Mouse (Mus musculus): ENCODE measurements around the gene Endod1. TPM values are rescaled to one million over a fixed set of nuclear protein-coding genes. Genes with fewer than 3 reads are reported as not detected.

Gene Endod1
- polyA plus RNA-seq, 1 experiment from 2014 or later: 18.9 TPM

DNA sequence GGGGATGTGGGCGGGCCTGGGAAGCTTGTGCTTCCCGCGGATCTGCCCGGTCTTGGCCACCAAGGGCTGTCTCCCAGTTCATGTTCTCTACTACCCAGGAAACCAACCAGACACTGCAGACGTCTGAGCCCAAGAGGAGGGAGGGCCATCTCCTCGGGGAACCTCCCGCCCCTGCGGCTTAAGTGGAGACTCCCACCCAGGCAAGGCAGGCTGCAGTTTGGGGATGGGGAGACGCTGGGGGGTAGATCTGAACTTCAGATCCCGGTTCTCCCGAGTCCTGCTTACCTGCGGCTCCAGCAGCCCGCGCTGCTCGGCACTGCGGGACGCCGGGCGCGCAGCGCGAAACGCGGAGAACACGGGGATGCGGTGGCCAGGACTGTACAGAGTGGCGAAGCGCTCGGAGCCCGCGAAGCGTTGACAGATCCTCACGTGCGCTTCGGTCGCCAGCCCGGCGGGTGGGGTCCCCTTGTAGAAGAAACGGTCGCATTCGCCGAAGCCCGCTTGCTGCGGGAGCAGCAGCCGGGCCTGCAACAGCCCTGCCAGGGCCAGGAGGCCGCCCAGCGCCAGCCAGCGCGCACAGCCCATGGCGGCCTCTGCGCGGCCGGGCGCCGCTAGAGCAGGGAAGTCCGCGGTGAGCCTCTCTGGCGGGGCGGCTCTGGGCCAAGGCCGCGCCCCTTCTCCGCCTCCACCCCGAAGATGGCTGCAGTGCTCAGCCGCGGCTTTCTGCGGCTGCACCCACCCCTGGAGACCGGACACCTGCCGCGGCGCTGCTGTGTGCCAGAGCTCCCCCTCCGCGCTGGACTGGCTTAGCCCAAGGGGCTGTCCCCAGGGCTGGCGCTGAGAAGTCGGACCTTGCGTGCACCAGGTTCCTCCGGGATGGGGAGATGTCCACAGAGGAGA lies 671 bp downstream of the Endod1 start:
- H3K27ac ChIP-seq (ENCODE audit: low read depth): peak overlapping the region; percentile 83
- no peaks in the 10 kb centered on the region for H3K9me3 ChIP-seq (ENCODE audit: low read depth, low read length)
- peak; percentile 30 for TF ChIP-seq CTCF (IDR thresholded peaks at IDR 0.05; ENCODE audit: low read depth)
- H3K36me3 ChIP-seq (ENCODE audit: insufficient read depth): no peaks in the 10 kb centered on the region
- no peaks in the 10 kb centered on the region for H3K27me3 ChIP-seq (ENCODE audit: insufficient read depth, low read length)
- peaks cover 11% of the 10 kb centered on the region; the same call in 1 of the 2 replicates for H3K4me1 ChIP-seq (ENCODE audit: insufficient read depth)
- H3K4me3 ChIP-seq (ENCODE audit: low read depth, low read length): peak overlapping the region; percentile 68
- H3K9ac ChIP-seq: peak overlapping the region; percentile 75
- DNase-seq: peak; percentile 90
- ATAC-seq (ENCODE audit: insufficient read depth): peak; percentile 95
- WGBS: under 1% methylated on average over 76 of the region's 76 CpGs
- H3K4me2 ChIP-seq: peak overlapping the region; percentile 99

GRCm38 (mm10) chr9:14379769-14380385 lies 1.4 kb downstream of the Endod1 start:
- 13% methylated on average over 8 of the region's 8 CpGs for WGBS
- peak overlapping the region; percentile 83 for H3K27ac ChIP-seq (ENCODE audit: low read depth)
- ATAC-seq (ENCODE audit: insufficient read depth): no peak; the same call in 1 of the 2 replicates

GRCm38 (mm10) chr9:14378151-14378550 lies 3.2 kb downstream of the Endod1 start:
- Histone ChIP-seq H3K4me1 (ENCODE audit: insufficient read depth) (peaks cover 11% of the 10 kb centered on the region; the same call in 1 of the 2 replicates), H3K36me3 (ENCODE audit: insufficient read depth) (no peaks in the 10 kb centered on the region), H3K4me3 (ENCODE audit: low read depth, low read length) (no peak overlapping the region), H3K9me3 (ENCODE audit: low read depth, low read length) (no peaks in the 10 kb centered on the region), H3K27me3 (ENCODE audit: insufficient read depth, low read length) (no peaks in the 10 kb centered on the region), H3K4me2 (no peak overlapping the region), H3K27ac (ENCODE audit: low read depth) (no peak overlapping the region), H3K9ac (no peak overlapping the region)
- no peak for DNase-seq
- TF ChIP-seq CTCF (IDR thresholded peaks at IDR 0.05; ENCODE audit: low read depth): no peak
- 76% methylated on average over 2 of the region's 2 CpGs for WGBS
- no peak for ATAC-seq (ENCODE audit: insufficient read depth)

More at GRCm38 (mm10) chr9:14379769-14380385, 1.4 kb downstream of the Endod1 start:
- no peak for TF ChIP-seq CTCF (IDR thresholded peaks at IDR 0.05; ENCODE audit: low read depth)
- DNase-seq: no peak
- Histone ChIP-seq H3K9ac (peak overlapping the region; percentile 75), H3K4me2 (peak overlapping the region; percentile 99), H3K9me3 (ENCODE audit: low read depth, low read length) (no peaks in the 10 kb centered on the region), H3K4me3 (ENCODE audit: low read depth, low read length) (peak overlapping the region; percentile 68), H3K27me3 (ENCODE audit: insufficient read depth, low read length) (no peaks in the 10 kb centered on the region), H3K4me1 (ENCODE audit: insufficient read depth) (peaks cover 11% of the 10 kb centered on the region; the same call in 1 of the 2 replicates), H3K36me3 (ENCODE audit: insufficient read depth) (no peaks in the 10 kb centered on the region)

GRCm38 (mm10) chr9:14376149-14376548 lies 5.2 kb downstream of the Endod1 start:
- Histone ChIP-seq H3K36me3 (ENCODE audit: insufficient read depth) (no peaks in the 10 kb centered on the region), H3K4me3 (ENCODE audit: low read depth, low read length) (no peak overlapping the region), H3K4me1 (ENCODE audit: insufficient read depth) (peaks cover 11% of the 10 kb centered on the region; the same call in 1 of the 2 replicates), H3K4me2 (no peak overlapping the region), H3K27ac (ENCODE audit: low read depth) (no peak overlapping the region), H3K9ac (no peak overlapping the region), H3K27me3 (ENCODE audit: insufficient read depth, low read length) (no peaks in the 10 kb centered on the region), H3K9me3 (ENCODE audit: low read depth, low read length) (no peaks in the 10 kb centered on the region)
- 86% methylated on average over 4 of the region's 4 CpGs for WGBS
- DNase-seq (no peak), ATAC-seq (ENCODE audit: insufficient read depth) (no peak)
- TF ChIP-seq CTCF (IDR thresholded peaks at IDR 0.05; ENCODE audit: low read depth): no peak

DNA sequence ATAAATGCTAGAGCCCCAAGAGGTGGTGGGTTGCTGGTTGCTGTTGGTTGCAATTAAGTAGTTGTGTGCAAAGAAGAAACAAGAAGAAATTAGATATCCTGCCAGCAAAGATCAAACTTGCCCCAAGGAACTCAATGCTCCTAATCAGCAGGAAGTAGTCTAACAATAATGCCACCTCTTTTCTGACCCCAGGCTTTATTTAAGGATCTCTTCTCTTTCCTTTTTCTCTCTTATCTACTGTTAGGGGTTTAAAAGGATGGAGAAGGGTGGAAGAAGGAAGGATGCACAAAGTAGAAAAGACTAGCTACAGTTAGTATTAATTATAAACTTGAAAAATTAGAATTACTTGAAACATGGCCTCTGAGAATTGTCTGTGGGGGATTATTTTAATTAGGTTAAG lies 8.9 kb downstream of the Endod1 start:
- Histone ChIP-seq H3K4me1 (ENCODE audit: insufficient read depth) (no peaks in the 10 kb centered on the region), H3K4me3 (ENCODE audit: low read depth, low read length) (no peak overlapping the region), H3K36me3 (ENCODE audit: insufficient read depth) (no peaks in the 10 kb centered on the region), H3K9ac (no peak overlapping the region), H3K4me2 (no peak overlapping the region), H3K9me3 (ENCODE audit: low read depth, low read length) (no peaks in the 10 kb centered on the region), H3K27me3 (ENCODE audit: insufficient read depth, low read length) (no peaks in the 10 kb centered on the region), H3K27ac (ENCODE audit: low read depth) (no peak overlapping the region)
- no peak for ATAC-seq (ENCODE audit: insufficient read depth)
- no peak for TF ChIP-seq CTCF (IDR thresholded peaks at IDR 0.05; ENCODE audit: low read depth)
- no peak for DNase-seq

GRCm38 (mm10) chr9:14369271-14369670 lies 12.0 kb downstream of the Endod1 start:
- ATAC-seq (ENCODE audit: insufficient read depth): no peak; the same call in 1 of the 2 replicates
- Histone ChIP-seq H3K27me3 (ENCODE audit: insufficient read depth, low read length) (no peaks in the 10 kb centered on the region), H3K36me3 (ENCODE audit: insufficient read depth) (no peaks in the 10 kb centered on the region), H3K9ac (no peak overlapping the region), H3K9me3 (ENCODE audit: low read depth, low read length) (no peaks in the 10 kb centered on the region), H3K4me2 (no peak overlapping the region), H3K27ac (ENCODE audit: low read depth) (no peak overlapping the region), H3K4me3 (ENCODE audit: low read depth, low read length) (no peak overlapping the region), H3K4me1 (ENCODE audit: insufficient read depth) (no peaks in the 10 kb centered on the region)
- TF ChIP-seq CTCF (IDR thresholded peaks at IDR 0.05; ENCODE audit: low read depth): no peak
- no peak for DNase-seq

- Histone ChIP-seq H3K27ac (ENCODE audit: low read depth) (no peak overlapping the region), H3K4me2 (no peak overlapping the region), H3K36me3 (ENCODE audit: insufficient read depth) (no peaks in the 10 kb centered on the region), H3K4me1 (ENCODE audit: insufficient read depth) (no peaks in the 10 kb centered on the region), H3K9ac (no peak overlapping the region), H3K9me3 (ENCODE audit: low read depth, low read length) (no peaks in the 10 kb centered on the region), H3K27me3 (ENCODE audit: insufficient read depth, low read length) (no peaks in the 10 kb centered on the region), H3K4me3 (ENCODE audit: low read depth, low read length) (no peak overlapping the region)
- DNase-seq (no peak), ATAC-seq (ENCODE audit: insufficient read depth) (no peak)
- WGBS: 88% methylated on average over 4 of the region's 4 CpGs
- TF ChIP-seq CTCF (IDR thresholded peaks at IDR 0.05; ENCODE audit: low read depth): no peak
Observed at GRCm38 (mm10) chr9:14367850-14368249, 13.5 kb downstream of the Endod1 start.
